Mouse (Mus musculus): ENCODE results near the gene Hist1h2bg. TPM values are rescaled to one million over a fixed set of nuclear protein-coding genes. Genes with fewer than 3 reads are reported as not detected.

Gene Hist1h2bg
- not detected in 2 replicates for polyA plus RNA-seq (2012; ENCODE audit: insufficient read depth, insufficient read length, low replicate concordance, missing spikeins)

DNA sequence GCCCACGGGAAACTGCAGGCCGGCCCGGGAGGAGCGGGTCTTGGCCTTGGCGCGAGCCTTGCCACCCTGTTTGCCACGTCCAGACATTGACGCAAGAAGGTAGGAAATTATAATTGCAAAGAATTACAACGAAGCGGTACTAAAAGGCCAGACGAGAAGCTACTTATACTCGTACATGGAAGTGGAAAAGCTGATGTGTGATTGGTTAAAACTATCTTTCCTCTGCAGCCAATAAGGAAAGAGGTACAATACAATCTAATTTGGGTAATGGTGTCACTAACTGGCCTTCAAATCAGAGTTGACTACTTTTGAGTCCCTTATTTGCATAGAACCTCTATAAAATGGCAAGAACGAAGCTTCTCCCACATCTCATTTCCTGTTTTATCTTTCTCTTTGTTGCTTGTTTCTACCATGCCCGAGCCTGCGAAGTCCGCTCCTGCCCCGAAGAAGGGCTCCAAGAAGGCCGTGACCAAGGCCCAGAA lies at the start of gene Hist1h2bg, which contains the start of gene Hist1h2ae:
Hist1h2bg (plus strand) TSS at position 375 of the 482 bp plus-strand sequence.
Hist1h2ae (minus strand) TSS at position 199 of the 482 bp plus-strand sequence.
- TF ChIP-seq POLR2A (IDR thresholded peaks at IDR 0.05; ENCODE audit: insufficient read depth, low read depth, low read length) = no peak
- no peak for TF ChIP-seq CTCF (IDR thresholded peaks at IDR 0.05; ENCODE audit: insufficient read depth, low read depth, low read length)
- Histone ChIP-seq H3K27ac (ENCODE audit: insufficient read depth, low read depth, low read length) (peak within 1 kb of the TSS; percentile 96), H3K4me1 (ENCODE audit: control insufficient read depth, insufficient read depth, low read length) (peaks cover 6% of the 10 kb centered on the region), H3K4me3 (ENCODE audit: insufficient read depth, low read depth, low read length) (peak within 1 kb of the TSS; percentile 54)
- WGBS = 0% methylated on average over 18 of the region's 18 CpGs

DNA sequence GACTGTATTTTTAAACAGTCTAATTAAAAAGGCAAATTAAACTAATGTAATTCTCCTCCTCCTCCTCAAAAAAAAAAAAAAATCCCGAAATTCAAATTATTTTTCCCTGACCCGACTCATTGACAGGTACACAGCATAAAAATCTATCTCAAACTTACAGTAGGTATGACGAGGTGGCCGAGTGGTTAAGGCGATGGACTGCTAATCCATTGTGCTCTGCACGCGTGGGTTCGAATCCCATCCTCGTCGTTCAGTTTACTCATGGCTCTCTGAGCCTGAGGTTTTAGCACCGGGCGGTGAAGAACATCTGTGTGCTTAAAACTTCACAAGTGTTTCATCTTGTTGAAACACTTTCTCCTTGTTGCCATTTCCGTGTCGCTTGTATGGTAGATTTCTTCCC lies 49.5 kb upstream of the Hist1h2bg start:
- Histone ChIP-seq H3K4me1 (ENCODE audit: control insufficient read depth, insufficient read depth, low read length) (no peaks in the 10 kb centered on the region), H3K27ac (ENCODE audit: insufficient read depth, low read depth, low read length) (no peak overlapping the region), H3K4me3 (ENCODE audit: insufficient read depth, low read depth, low read length) (no peak overlapping the region)
- 5% methylated on average over 14 of the region's 14 CpGs for WGBS
- TF ChIP-seq CTCF (IDR thresholded peaks at IDR 0.05; ENCODE audit: insufficient read depth, low read depth, low read length) = no peak
- TF ChIP-seq POLR2A (IDR thresholded peaks at IDR 0.05; ENCODE audit: insufficient read depth, low read depth, low read length) = no peak

DNA sequence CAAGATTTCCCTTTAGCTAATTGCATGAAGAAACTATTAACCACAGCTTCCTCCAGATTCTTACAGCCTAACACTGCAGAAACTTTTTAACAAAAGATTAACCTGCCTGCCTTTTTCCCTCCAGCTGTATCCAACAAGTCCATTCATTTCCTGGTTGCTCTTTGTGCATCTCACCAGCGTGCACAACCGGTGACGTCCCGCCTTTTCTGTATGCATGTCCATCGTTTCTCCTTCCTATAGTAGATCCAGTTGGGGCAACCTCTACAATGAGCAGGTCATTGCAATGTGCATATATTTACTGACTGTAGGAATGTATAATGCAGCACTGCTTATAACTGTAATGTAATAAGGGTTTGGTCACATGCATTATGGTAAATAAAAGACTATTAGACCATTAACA lies 47.2 kb upstream of the Hist1h2bg start:
- TF ChIP-seq POLR2A (IDR thresholded peaks at IDR 0.05; ENCODE audit: insufficient read depth, low read depth, low read length) (no peak), CTCF (IDR thresholded peaks at IDR 0.05; ENCODE audit: insufficient read depth, low read depth, low read length) (no peak)
- Histone ChIP-seq H3K27ac (ENCODE audit: insufficient read depth, low read depth, low read length) (no peak overlapping the region), H3K4me3 (ENCODE audit: insufficient read depth, low read depth, low read length) (no peak overlapping the region), H3K4me1 (ENCODE audit: control insufficient read depth, insufficient read depth, low read length) (no peaks in the 10 kb centered on the region)
- 40% methylated on average over 5 of the region's 5 CpGs for WGBS

DNA sequence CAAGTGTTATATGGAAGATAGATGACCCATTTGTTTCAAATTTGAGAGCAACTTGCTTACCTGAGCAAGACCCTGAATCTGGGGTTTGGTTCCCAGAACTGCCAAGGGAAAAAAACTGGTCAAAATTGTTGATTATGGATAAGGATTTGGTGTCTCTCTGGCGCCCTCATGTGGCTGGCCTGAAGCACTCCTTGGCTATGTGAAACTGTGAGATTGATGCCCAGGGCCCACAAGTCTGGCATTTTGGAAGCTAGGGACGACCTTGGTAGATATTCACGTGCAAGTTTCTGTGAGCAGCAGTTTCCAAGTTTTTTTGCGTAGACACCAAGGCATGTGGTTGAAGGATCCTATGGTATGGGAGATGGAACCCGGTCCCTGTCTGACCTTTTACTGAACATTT lies 46.5 kb upstream of the Hist1h2bg start:
- TF ChIP-seq CTCF (IDR thresholded peaks at IDR 0.05; ENCODE audit: insufficient read depth, low read depth, low read length) = peak; percentile 61
- TF ChIP-seq POLR2A (IDR thresholded peaks at IDR 0.05; ENCODE audit: insufficient read depth, low read depth, low read length) = no peak
- 14% methylated on average over 5 of the region's 5 CpGs for WGBS
- Histone ChIP-seq H3K27ac (ENCODE audit: insufficient read depth, low read depth, low read length) (no peak overlapping the region), H3K4me1 (ENCODE audit: control insufficient read depth, insufficient read depth, low read length) (no peaks in the 10 kb centered on the region), H3K4me3 (ENCODE audit: insufficient read depth, low read depth, low read length) (no peak overlapping the region)

DNA sequence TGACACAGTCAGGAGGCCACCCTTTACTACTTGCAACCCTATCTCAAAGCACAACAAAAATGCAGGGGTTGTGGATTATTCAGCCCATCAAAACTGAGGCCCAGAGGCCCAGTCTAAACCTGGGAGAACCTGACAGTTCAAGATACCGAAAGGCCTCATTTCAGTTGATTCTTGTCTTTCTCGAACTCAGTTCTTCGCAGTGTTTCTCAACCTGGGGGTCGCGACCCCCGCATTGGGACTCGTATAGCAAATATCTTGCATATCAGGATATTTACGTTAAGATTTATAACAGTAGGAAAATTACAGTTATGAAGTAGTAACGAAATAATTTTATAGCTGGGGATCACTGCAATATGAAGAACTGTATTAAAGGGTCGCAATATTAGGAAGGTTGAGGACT lies 45.3 kb upstream of the Hist1h2bg start:
- TF ChIP-seq POLR2A (IDR thresholded peaks at IDR 0.05; ENCODE audit: insufficient read depth, low read depth, low read length) = no peak
- no peak for TF ChIP-seq CTCF (IDR thresholded peaks at IDR 0.05; ENCODE audit: insufficient read depth, low read depth, low read length)
- 8% methylated on average over 10 of the region's 10 CpGs for WGBS
- Histone ChIP-seq H3K4me1 (ENCODE audit: control insufficient read depth, insufficient read depth, low read length) (no peaks in the 10 kb centered on the region), H3K4me3 (ENCODE audit: insufficient read depth, low read depth, low read length) (no peak overlapping the region), H3K27ac (ENCODE audit: insufficient read depth, low read depth, low read length) (no peak overlapping the region)

DNA sequence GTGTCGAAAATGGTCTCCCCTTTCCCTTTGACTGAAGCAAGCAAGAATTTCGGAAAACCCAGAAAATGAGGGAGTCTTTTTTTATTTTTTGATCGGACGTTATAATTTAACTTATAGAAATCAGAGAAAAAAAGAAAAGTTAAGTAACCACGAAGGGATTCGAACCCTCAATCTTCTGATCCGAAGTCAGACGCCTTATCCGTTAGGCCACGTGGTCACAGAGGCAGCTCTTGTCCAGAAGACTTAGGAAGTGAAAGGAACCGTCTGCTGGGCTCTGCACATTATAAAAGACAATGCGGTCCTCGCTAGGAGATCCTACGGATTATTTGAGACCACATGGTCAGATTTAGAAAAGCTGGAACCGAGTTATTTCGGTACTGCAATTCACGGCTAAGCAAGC lies 44.9 kb upstream of the Hist1h2bg start:
- TF ChIP-seq CTCF (IDR thresholded peaks at IDR 0.05; ENCODE audit: insufficient read depth, low read depth, low read length) (no peak), POLR2A (IDR thresholded peaks at IDR 0.05; ENCODE audit: insufficient read depth, low read depth, low read length) (no peak)
- H3K27ac ChIP-seq (ENCODE audit: insufficient read depth, low read depth, low read length) = no peak overlapping the region
- no peaks in the 10 kb centered on the region for H3K4me1 ChIP-seq (ENCODE audit: control insufficient read depth, insufficient read depth, low read length)
- H3K4me3 ChIP-seq (ENCODE audit: insufficient read depth, low read depth, low read length) = no peak overlapping the region
- 1% methylated on average over 17 of the region's 17 CpGs for WGBS

DNA sequence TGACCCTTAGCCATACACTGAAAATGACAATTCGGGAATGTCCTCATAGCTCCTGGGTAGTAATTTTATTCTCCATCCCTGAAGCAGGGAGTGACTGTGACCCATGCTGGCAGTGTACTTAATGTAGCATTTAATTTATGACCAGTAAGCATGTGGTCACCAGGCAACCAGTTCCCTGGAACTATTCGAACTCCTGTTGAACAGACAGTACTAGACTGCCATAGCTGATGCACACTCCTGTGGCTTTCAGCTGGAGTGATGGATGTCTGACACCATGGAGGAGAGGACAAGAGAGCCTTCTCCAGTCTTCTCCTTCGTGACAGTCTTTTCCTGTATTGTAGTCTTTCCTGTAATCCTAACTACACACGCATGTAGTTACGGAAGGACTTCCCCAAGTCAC lies 42.2 kb upstream of the Hist1h2bg start:
- 81% methylated on average over 5 of the region's 5 CpGs for WGBS
- Histone ChIP-seq H3K4me3 (ENCODE audit: insufficient read depth, low read depth, low read length) (no peak overlapping the region), H3K27ac (ENCODE audit: insufficient read depth, low read depth, low read length) (no peak overlapping the region), H3K4me1 (ENCODE audit: control insufficient read depth, insufficient read depth, low read length) (peaks cover 6% of the 10 kb centered on the region; the same call in 1 of the 2 replicates)
- TF ChIP-seq CTCF (IDR thresholded peaks at IDR 0.05; ENCODE audit: insufficient read depth, low read depth, low read length) (no peak), POLR2A (IDR thresholded peaks at IDR 0.05; ENCODE audit: insufficient read depth, low read depth, low read length) (no peak)

DNA sequence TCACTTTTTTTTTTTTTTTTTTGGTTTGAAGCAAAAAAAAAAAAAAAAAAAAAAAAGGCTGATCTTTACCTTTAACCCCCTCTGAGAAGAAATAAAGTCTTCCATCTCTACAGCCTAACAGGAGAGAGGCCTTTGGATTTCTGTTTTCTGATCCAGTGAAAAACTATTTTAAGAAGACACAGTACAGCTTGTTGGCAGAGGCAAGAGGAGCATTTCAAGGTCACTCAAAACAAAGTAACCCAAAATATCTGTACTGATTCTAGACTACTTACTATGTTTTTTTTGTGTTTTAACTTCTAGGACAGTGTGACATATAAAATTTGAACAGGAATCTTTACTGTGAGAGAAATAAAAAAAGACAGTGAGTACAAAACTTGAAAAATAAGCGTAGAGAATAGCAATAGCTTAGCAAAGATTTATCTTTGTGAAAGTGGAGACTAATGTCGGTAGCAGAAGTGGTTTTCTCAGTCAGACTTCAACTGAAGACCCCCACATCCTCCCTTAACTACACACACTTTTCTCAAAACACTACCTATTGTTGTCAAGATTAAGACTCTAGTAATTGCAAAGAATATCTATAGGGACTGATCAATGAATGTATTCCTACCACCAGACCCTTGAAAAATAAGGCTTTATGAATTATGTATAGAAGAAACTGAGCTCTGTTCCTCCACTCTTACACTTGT lies 41.6 kb upstream of the Hist1h2bg start:
- TF ChIP-seq POLR2A (IDR thresholded peaks at IDR 0.05; ENCODE audit: insufficient read depth, low read depth, low read length) (no peak), CTCF (IDR thresholded peaks at IDR 0.05; ENCODE audit: insufficient read depth, low read depth, low read length) (no peak)
- no peak overlapping the region for H3K27ac ChIP-seq (ENCODE audit: insufficient read depth, low read depth, low read length)
- no peak overlapping the region for H3K4me3 ChIP-seq (ENCODE audit: insufficient read depth, low read depth, low read length)
- 27% methylated on average over 2 of the region's 2 CpGs for WGBS
- peaks cover 7% of the 10 kb centered on the region; the same call in 1 of the 2 replicates for H3K4me1 ChIP-seq (ENCODE audit: control insufficient read depth, insufficient read depth, low read length)

DNA sequence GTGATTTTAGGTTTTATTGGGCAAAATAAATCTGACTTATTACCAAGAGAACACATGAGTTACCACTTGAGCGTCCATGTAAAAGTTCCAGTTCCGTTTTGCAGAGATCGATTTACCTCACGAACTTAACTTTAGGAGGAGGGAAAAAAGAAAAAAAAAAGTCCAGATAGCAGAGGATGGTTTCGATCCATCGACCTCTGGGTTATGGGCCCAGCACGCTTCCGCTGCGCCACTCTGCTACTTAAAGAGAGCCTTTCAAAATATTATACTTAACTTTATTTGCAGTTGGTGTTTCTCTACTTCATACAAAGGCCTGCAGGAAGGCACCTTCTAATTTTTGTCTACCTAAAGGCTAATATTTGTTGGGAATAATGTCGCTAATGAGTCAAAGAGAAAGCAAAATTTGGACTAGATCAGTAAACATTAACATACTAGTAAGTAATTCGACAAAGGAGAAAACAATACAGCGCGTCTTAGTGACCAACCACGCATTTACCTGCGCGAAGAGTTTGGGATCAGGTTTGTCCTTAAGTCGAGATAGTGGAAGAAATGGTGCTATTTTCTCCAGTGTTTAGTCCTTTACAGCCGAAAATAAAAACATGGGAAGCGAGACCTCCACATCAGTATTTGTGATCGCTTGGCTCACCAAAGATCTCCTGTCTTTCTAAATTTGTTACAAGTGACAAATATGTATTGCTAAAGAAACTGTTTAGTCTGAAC lies 40.9 kb upstream of the Hist1h2bg start:
- Histone ChIP-seq H3K27ac (ENCODE audit: insufficient read depth, low read depth, low read length) (peak overlapping the region; percentile 95), H3K4me3 (ENCODE audit: insufficient read depth, low read depth, low read length) (peak overlapping the region; percentile 57), H3K4me1 (ENCODE audit: control insufficient read depth, insufficient read depth, low read length) (peaks cover 9% of the 10 kb centered on the region; the same call in 1 of the 2 replicates)
- TF ChIP-seq CTCF (IDR thresholded peaks at IDR 0.05; ENCODE audit: insufficient read depth, low read depth, low read length) (no peak), POLR2A (IDR thresholded peaks at IDR 0.05; ENCODE audit: insufficient read depth, low read depth, low read length) (no peak)
- WGBS = under 1% methylated on average over 20 of the region's 20 CpGs

All from olfactory bulb, adult 2 months (tissue).